ENCODE assay signal across 9 mouse cellular contexts in genomic region chr13:96389301-96389700, GRCm38 (mm10). TPM values are rescaled to one million over a fixed set of nuclear protein-coding genes. Genes with fewer than 3 reads are reported as not detected.
DNase-seq lines count a peak whose midpoint lies in the region; ATAC-seq and TF ChIP-seq lines count a peak whose summit lies in the region.
"Had no signal": no experiment of that assay in that cellular context is flagged by ENCODE, and none has a peak within 500 bp of the region (broad histone marks: within the 10 kb centered on the region; RNA-seq: fewer than 3 reads in every experiment).

No protein-coding gene starts in this region.

- no peak for TF ChIP-seq POLR2A in lung, adult 2 months (IDR thresholded peaks at IDR 0.05; ENCODE audit: borderline replicate concordance, extremely low read depth, low read depth, low read length)
- no peak for TF ChIP-seq POLR2A in olfactory bulb, adult 2 months (IDR thresholded peaks at IDR 0.05; ENCODE audit: insufficient read depth, low read depth, low read length)

- no peak for TF ChIP-seq CTCF in lung, adult 2 months (IDR thresholded peaks at IDR 0.05; ENCODE audit: insufficient read depth, low read length)
- TF ChIP-seq CTCF in olfactory bulb, adult 2 months (IDR thresholded peaks at IDR 0.05; ENCODE audit: insufficient read depth, low read depth, low read length) = no peak

- peak overlapping the region; percentile 59 for H3K4me2 ChIP-seq in lung, embryonic 16.5 days (ENCODE audit: low read depth, low read length)
- H3K4me2 ChIP-seq in embryonic facial prominence, embryonic 15.5 days (replicated peaks) = peak overlapping the region; percentile 58

- 17% methylated on average over 2 of the region's 2 CpGs for WGBS in lung, embryonic 16.5 days
- WGBS in lung, adult 2 months = 23% methylated on average over 2 of the region's 2 CpGs
- WGBS in embryonic facial prominence, embryonic 15.5 days = 16% methylated on average over 2 of the region's 2 CpGs
- 26% methylated on average over 2 of the region's 2 CpGs for WGBS in limb, embryonic 10.5 days
- 20% methylated on average over 2 of the region's 2 CpGs for WGBS in olfactory bulb, adult 2 months

- H3K9me3 ChIP-seq in lung, embryonic 16.5 days (ENCODE audit: control insufficient read depth, low read length) = no peaks in the 10 kb centered on the region; the same call in 1 of the 2 replicates
- H3K9me3 ChIP-seq in embryonic facial prominence, embryonic 15.5 days (replicated peaks) = no peaks in the 10 kb centered on the region
- no peaks in the 10 kb centered on the region for H3K9me3 ChIP-seq in limb, embryonic 10.5 days (replicated peaks)

- no peak overlapping the region for H3K27ac ChIP-seq in lung, embryonic 16.5 days (ENCODE audit: low read length)
- no peak overlapping the region for H3K27ac ChIP-seq in embryonic facial prominence, embryonic 15.5 days (replicated peaks)
- H3K27ac ChIP-seq in limb, embryonic 10.5 days = no peak overlapping the region
- no peak overlapping the region for H3K27ac ChIP-seq in olfactory bulb, adult 2 months (ENCODE audit: insufficient read depth, low read depth, low read length)

- no peak for ATAC-seq in lung, embryonic 16.5 days (ENCODE audit: low read depth)
- no peak for ATAC-seq in embryonic facial prominence, embryonic 15.5 days (ENCODE audit: insufficient number of reproducible peaks, low FRiP score, low TSS enrichment, low read depth)

- H3K27me3 ChIP-seq in lung, embryonic 16.5 days (ENCODE audit: control insufficient read depth, insufficient read depth, low read depth, low read length) = no peaks in the 10 kb centered on the region
- no peaks in the 10 kb centered on the region for H3K27me3 ChIP-seq in embryonic facial prominence, embryonic 15.5 days
- no peaks in the 10 kb centered on the region for H3K27me3 ChIP-seq in limb, embryonic 10.5 days (ENCODE audit: low read depth, poor library complexity, severe bottlenecking)

- DNase-seq in lung, adult 2 months = no peak
- DNase-seq in limb, embryonic 10.5 days (ENCODE audit: low spot score) = no peak
- no peak for DNase-seq in cerebellum, adult 11-12 months
- DNase-seq in spleen, postnatal 36 days (ENCODE audit: low spot score in 2 of 2) = no peak
- DNase-seq in gastrocnemius, postnatal 14 days = no peak
- DNase-seq: thymus, adult 18-20 months had no signal

- intact Hi-C loops in gastrocnemius, postnatal 14 days (cut with DNase I; ENCODE audit: low total_unique reads) = no loop called here

- H3K9ac ChIP-seq in lung, embryonic 16.5 days (ENCODE audit: low read length) = peak overlapping the region; percentile 89
- H3K9ac ChIP-seq in embryonic facial prominence, embryonic 15.5 days = peak overlapping the region; percentile 69

- peak overlapping the region; percentile 95 for H3K4me3 ChIP-seq in lung, embryonic 16.5 days (ENCODE audit: low read length)
- H3K4me3 ChIP-seq in lung, adult 2 months (replicated peaks; ENCODE audit: extremely low read depth, low read depth, low read length) = no peak overlapping the region
- H3K4me3 ChIP-seq in embryonic facial prominence, embryonic 15.5 days (replicated peaks) = peak overlapping the region; percentile 86
- peak overlapping the region; percentile 85 for H3K4me3 ChIP-seq in limb, embryonic 10.5 days
- H3K4me3 ChIP-seq in olfactory bulb, adult 2 months (ENCODE audit: insufficient read depth, low read depth, low read length) = peak overlapping the region; percentile 27

- H3K36me3 ChIP-seq in lung, embryonic 16.5 days (ENCODE audit: control insufficient read depth, insufficient read depth, low read length) = peaks cover 21% of the 10 kb centered on the region
- H3K36me3 ChIP-seq in embryonic facial prominence, embryonic 15.5 days = peaks cover 37% of the 10 kb centered on the region
- H3K36me3 ChIP-seq in limb, embryonic 10.5 days = peaks cover 42% of the 10 kb centered on the region

- peaks cover 9% of the 10 kb centered on the region for H3K4me1 ChIP-seq in lung, embryonic 16.5 days (replicated peaks; ENCODE audit: control insufficient read depth, insufficient read depth, low read length)
- peaks cover 2% of the 10 kb centered on the region for H3K4me1 ChIP-seq in lung, adult 2 months (ENCODE audit: control insufficient read depth, insufficient read depth, low read length)
- peaks cover 17% of the 10 kb centered on the region for H3K4me1 ChIP-seq in embryonic facial prominence, embryonic 15.5 days
- peaks cover 11% of the 10 kb centered on the region for H3K4me1 ChIP-seq in limb, embryonic 10.5 days
- H3K4me1 ChIP-seq in olfactory bulb, adult 2 months (ENCODE audit: control insufficient read depth, insufficient read depth, low read length) = peaks cover 3% of the 10 kb centered on the region

RNA-seq across cellular contexts. Expression of gene Poc5, which starts 1.2 kb away (rescaled TPM):
- 16.7 and 20.4 TPM in 2 replicates for polyA plus RNA-seq in lung, embryonic 16.5 days (2015; fragmentation: Nextera tagmentation; extraction: Ambion mirVana)
- polyA plus RNA-seq in lung, adult 2 months (2012; rRNA removed) = 6.3 and 10.5 TPM in 2 replicates
- polyA plus RNA-seq in embryonic facial prominence, embryonic 15.5 days (2015; fragmentation: Nextera tagmentation; extraction: Ambion mirVana) = 14.3 and 20.6 TPM in 2 replicates
- 17.8 and 18.8 TPM in 2 replicates for polyA plus RNA-seq in limb, embryonic 10.5 days (2016; fragmentation: Nextera tagmentation; extraction: Ambion mirVana)
- polyA plus RNA-seq in olfactory bulb, adult 2 months (2012; ENCODE audit: insufficient read depth, insufficient read length, low replicate concordance, missing spikeins) = not detected in 2 replicates
- 1 to 10 TPM; 6.7 to 7.9 TPM for total RNA-seq in gastrocnemius, postnatal 14 days (2021)
